Mouse (Mus musculus): ENCODE data around the gene 4931414P19Rik. TPM values are rescaled to one million over a fixed set of nuclear protein-coding genes. Genes with fewer than 3 reads are reported as not detected.
A peak's percentile ranks its signal among the peaks of the same experiment; 100 is the strongest.

The 4931414P19Rik gene
- total RNA-seq, 1 experiment, result 4.8 TPM

DNA sequence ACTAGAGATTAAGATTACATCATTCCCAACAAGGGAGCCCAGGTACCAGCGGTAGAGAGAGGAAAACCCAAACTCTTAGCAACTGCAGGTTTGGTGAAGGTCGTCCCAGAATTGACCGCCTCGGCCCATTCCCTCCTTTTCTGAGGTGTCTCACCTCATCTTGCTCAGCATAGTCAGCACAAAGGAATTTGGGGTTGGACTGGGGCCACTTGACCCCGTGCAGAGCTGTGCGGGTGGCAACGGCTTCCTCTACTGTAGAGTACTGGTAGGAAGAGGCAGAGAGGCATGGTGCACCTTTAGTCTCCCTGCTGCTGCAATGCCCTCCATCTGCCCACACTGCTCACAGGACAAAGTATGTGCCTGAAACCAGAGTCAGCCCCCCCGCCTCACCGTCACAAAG, 38.5 kb upstream of the 4931414P19Rik start:
- H3K4me3 ChIP-seq (ENCODE audit: insufficient read depth in 1 of 2, low read depth in 1 of 2, low read length in 2 of 2, poor library complexity in 1 of 2, severe bottlenecking in 1 of 2), result no peak overlapping the region
- TF ChIP-seq CHD2 (IDR thresholded peaks at IDR 0.05; ENCODE audit: low read depth, low read length) (no peak), MAFK (IDR thresholded peaks at IDR 0.05; ENCODE audit: insufficient read depth, low read depth, low read length) (no peak), ZNF384 (IDR thresholded peaks at IDR 0.05; ENCODE audit: low read depth, low read length) (no peak), ZC3H11A (IDR thresholded peaks at IDR 0.05; ENCODE audit: borderline replicate concordance, low read depth, low read length) (no peak), HCFC1 (IDR thresholded peaks at IDR 0.05; ENCODE audit: borderline replicate concordance, insufficient read depth, low read length) (no peak)
- no peak overlapping the region for H3K9ac ChIP-seq (ENCODE audit: insufficient read depth, low read depth, low read length, poor library complexity, severe bottlenecking)
- H3K36me3 ChIP-seq (ENCODE audit: control insufficient read depth, insufficient read depth, low read length, poor library complexity, severe bottlenecking), result peaks cover 60% of the 10 kb centered on the region
- in situ Hi-C loops (cut with MboI; ENCODE audit: low sequenced_read_pairs in 2 of 2, unreplicated experiment in 2 of 2), result loop anchor here in 1 of 2 experiments (25.0 kb wide), 1 partner anchor 582 kb away; no protein-coding TSS in a partner anchor
- H3K27ac ChIP-seq (ENCODE audit: insufficient read depth, low read depth, low read length, poor library complexity, severe bottlenecking), result peak overlapping the region; percentile 48; the same call in 1 of the 2 replicates
- peaks cover 0 to 13% of the 10 kb centered on the region in 2 experiments; a peak in 2 of 4 replicates for H3K4me1 ChIP-seq (ENCODE audit: control insufficient read depth in 2 of 2, insufficient read depth in 2 of 2, low read length in 2 of 2, poor library complexity in 1 of 2)
- DNase-seq (ENCODE audit: low read depth, low spot score), result no peak
- no peaks in the 10 kb centered on the region for H3K9me3 ChIP-seq (ENCODE audit: control insufficient read depth, insufficient read depth, low read depth, low read length)

DNA sequence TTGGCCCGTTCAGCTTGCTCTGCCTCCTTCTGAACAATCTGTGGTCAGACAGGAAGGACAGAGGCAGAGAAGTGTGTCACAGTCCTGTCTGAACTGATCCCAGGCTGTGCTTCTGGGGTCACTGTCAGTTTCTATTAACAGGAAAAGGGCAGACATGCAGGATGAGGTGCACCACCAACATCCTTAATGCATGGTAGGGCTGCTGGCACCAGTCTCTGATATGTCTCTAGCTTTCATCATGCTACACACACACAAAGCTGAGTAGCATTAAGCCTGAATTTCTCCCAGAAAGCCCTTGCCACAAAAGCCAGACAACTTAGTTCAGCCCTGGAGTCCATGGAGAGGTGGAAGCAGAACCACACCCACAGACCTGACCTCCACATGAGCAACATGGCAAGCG, 37.2 kb upstream of the 4931414P19Rik start:
- TF ChIP-seq CHD2 (IDR thresholded peaks at IDR 0.05; ENCODE audit: low read depth, low read length), result no peak
- no peak for TF ChIP-seq ZNF384 (IDR thresholded peaks at IDR 0.05; ENCODE audit: low read depth, low read length)
- no peak for TF ChIP-seq ZC3H11A (IDR thresholded peaks at IDR 0.05; ENCODE audit: borderline replicate concordance, low read depth, low read length)
- TF ChIP-seq MAFK (IDR thresholded peaks at IDR 0.05; ENCODE audit: insufficient read depth, low read depth, low read length), result no peak
- no peak for TF ChIP-seq HCFC1 (IDR thresholded peaks at IDR 0.05; ENCODE audit: borderline replicate concordance, insufficient read depth, low read length)
- Histone ChIP-seq H3K4me3 (ENCODE audit: insufficient read depth in 1 of 2, low read depth in 1 of 2, low read length in 2 of 2, poor library complexity in 1 of 2, severe bottlenecking in 1 of 2) (no peak overlapping the region), H3K9ac (ENCODE audit: insufficient read depth, low read depth, low read length, poor library complexity, severe bottlenecking) (no peak overlapping the region), H3K27ac (ENCODE audit: insufficient read depth, low read depth, low read length, poor library complexity, severe bottlenecking) (no peak overlapping the region), H3K9me3 (ENCODE audit: control insufficient read depth, insufficient read depth, low read depth, low read length) (no peaks in the 10 kb centered on the region), H3K4me1 (ENCODE audit: control insufficient read depth in 2 of 2, insufficient read depth in 2 of 2, low read length in 2 of 2, poor library complexity in 1 of 2) (peaks cover 0 to 12% of the 10 kb centered on the region in 2 experiments; a peak in 2 of 4 replicates), H3K36me3 (ENCODE audit: control insufficient read depth, insufficient read depth, low read length, poor library complexity, severe bottlenecking) (peaks cover 52% of the 10 kb centered on the region)
- in situ Hi-C loops (cut with MboI; ENCODE audit: low sequenced_read_pairs in 2 of 2, unreplicated experiment in 2 of 2), result loop anchor here in 1 of 2 experiments (25.0 kb wide), 1 partner anchor 581 kb away; no protein-coding TSS in a partner anchor
- no peak for DNase-seq (ENCODE audit: low read depth, low spot score)

DNA sequence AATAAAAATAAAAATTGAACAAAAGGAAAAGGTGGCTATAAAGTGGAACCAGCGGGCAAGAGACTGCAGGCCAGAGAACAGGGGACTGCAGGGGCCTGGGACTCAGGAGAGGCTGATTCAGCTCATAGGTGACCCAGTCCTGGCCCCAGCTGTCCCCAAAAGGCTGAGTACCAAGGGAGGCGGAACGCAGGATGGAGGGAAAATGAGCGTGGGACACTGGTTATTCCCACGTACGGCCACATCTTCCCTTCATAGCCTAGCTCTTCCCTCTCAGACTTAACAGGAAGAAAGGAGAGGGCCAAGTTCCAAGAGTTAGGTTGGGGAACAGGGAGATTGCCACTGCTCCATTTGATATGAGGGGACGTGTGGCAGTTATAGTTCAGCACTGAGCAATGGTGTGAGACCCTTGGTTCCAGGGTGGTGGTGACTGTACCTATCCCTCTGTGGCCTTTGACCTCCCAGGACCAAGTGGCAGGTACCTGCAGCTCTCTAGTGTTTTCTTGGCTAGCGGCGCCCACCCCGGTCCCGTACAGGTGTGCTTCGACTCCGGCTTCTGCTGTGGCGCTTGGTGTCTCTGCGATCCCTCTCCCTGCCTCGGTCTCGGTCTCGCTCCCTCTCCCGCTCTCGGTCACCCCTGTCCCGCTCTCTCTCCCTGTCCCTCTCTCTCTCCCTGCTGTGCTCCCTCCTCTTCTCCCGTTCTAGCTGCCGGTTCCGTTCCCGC, 36.6 kb upstream of the 4931414P19Rik start:
- in situ Hi-C loops (cut with MboI; ENCODE audit: low sequenced_read_pairs in 2 of 2, unreplicated experiment in 2 of 2), result loop anchor here in 1 of 2 experiments (25.0 kb wide), 1 partner anchor 580 kb away; no protein-coding TSS in a partner anchor
- no peak overlapping the region for H3K4me3 ChIP-seq (ENCODE audit: insufficient read depth in 1 of 2, low read depth in 1 of 2, low read length in 2 of 2, poor library complexity in 1 of 2, severe bottlenecking in 1 of 2)
- no peak for DNase-seq (ENCODE audit: low read depth, low spot score)

DNA sequence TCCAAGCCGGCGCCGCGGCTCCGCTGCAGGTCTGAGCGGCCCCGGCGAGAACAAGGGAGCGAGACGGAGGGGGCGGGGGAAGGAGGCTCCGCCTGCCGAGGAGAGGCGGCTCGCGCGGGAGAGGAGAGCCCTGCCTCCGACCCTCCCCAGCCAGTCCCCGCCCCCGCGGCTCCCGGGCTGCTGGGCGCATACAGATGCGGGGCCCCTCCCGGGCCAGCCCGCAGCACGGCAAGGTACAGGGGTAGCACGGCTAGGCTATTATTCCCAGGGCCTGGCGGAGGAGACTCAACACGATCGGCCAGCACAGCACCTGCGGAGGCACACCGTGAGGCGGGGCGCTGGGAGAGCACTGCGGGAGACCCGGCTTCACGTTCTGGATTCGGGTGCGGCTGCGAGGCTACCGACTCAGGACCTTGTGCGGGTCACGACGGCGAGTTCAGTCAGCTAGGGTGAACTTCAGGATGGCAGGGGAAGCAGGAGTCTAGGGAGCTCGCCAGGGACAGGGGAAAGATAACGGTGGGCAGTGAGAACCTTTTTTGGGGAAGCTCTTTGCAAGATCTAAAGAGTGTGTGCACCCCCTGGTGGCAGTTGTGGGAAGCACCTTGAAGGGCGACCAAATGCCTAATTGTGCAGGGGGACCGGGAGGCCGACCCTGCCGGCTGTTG, 35.6 kb upstream of the 4931414P19Rik start, which contains the start of gene Cdh24:
Cdh24 (minus strand) TSS at position 60 of the 665 bp plus-strand sequence.
- DNase-seq (ENCODE audit: low read depth, low spot score), result peak; percentile 86
- peaks cover 42% of the 10 kb centered on the region for H3K36me3 ChIP-seq (ENCODE audit: control insufficient read depth, insufficient read depth, low read length, poor library complexity, severe bottlenecking)
- peak within 1 kb of the TSS; percentile 84 to 92 for H3K4me3 ChIP-seq (ENCODE audit: insufficient read depth in 1 of 2, low read depth in 1 of 2, low read length in 2 of 2, poor library complexity in 1 of 2, severe bottlenecking in 1 of 2)
- H3K9me3 ChIP-seq (ENCODE audit: control insufficient read depth, insufficient read depth, low read depth, low read length), result no peaks in the 10 kb centered on the region
- H3K9ac ChIP-seq (ENCODE audit: insufficient read depth, low read depth, low read length, poor library complexity, severe bottlenecking), result peak within 1 kb of the TSS; percentile 86
- peaks cover 0 to 15% of the 10 kb centered on the region in 2 experiments; a peak in 2 of 4 replicates for H3K4me1 ChIP-seq (ENCODE audit: control insufficient read depth in 2 of 2, insufficient read depth in 2 of 2, low read length in 2 of 2, poor library complexity in 1 of 2)
- H3K27ac ChIP-seq (ENCODE audit: insufficient read depth, low read depth, low read length, poor library complexity, severe bottlenecking), result no peak within 1 kb of the TSS
- TF ChIP-seq ZC3H11A (IDR thresholded peaks at IDR 0.05; ENCODE audit: borderline replicate concordance, low read depth, low read length), result 0 out of 2 replicates have a peak, but pooled peaks have one; percentile 9
- no peak for TF ChIP-seq MAFK (IDR thresholded peaks at IDR 0.05; ENCODE audit: insufficient read depth, low read depth, low read length)
- 0 out of 2 replicates have a peak, but pooled peaks have one; percentile 12 for TF ChIP-seq HCFC1 (IDR thresholded peaks at IDR 0.05; ENCODE audit: borderline replicate concordance, insufficient read depth, low read length)
- in situ Hi-C loops (cut with MboI; ENCODE audit: low sequenced_read_pairs in 2 of 2, unreplicated experiment in 2 of 2), result loop anchor here in 1 of 2 experiments (25.0 kb wide), 1 partner anchor 579 kb away; no protein-coding TSS in a partner anchor

More for the DNA sequence above, 36.6 kb upstream of the 4931414P19Rik start:
- TF ChIP-seq CHD2 (IDR thresholded peaks at IDR 0.05; ENCODE audit: low read depth, low read length), result no peak
- TF ChIP-seq HCFC1 (IDR thresholded peaks at IDR 0.05; ENCODE audit: borderline replicate concordance, insufficient read depth, low read length), result no peak
- Histone ChIP-seq H3K9ac (ENCODE audit: insufficient read depth, low read depth, low read length, poor library complexity, severe bottlenecking) (no peak overlapping the region), H3K27ac (ENCODE audit: insufficient read depth, low read depth, low read length, poor library complexity, severe bottlenecking) (no peak overlapping the region), H3K36me3 (ENCODE audit: control insufficient read depth, insufficient read depth, low read length, poor library complexity, severe bottlenecking) (peaks cover 49% of the 10 kb centered on the region), H3K9me3 (ENCODE audit: control insufficient read depth, insufficient read depth, low read depth, low read length) (no peaks in the 10 kb centered on the region), H3K4me1 (ENCODE audit: control insufficient read depth in 2 of 2, insufficient read depth in 2 of 2, low read length in 2 of 2, poor library complexity in 1 of 2) (peaks cover 0 to 12% of the 10 kb centered on the region in 2 experiments; a peak in 2 of 4 replicates)
